Mouse (Mus musculus): Measurements from ENCODE around the gene Umad1.

GRCm38 (mm10) chr6:8333380-8333779 is 74.3 kb downstream of the Umad1 start:
- TF ChIP-seq POLR2A (IDR thresholded peaks at IDR 0.05; ENCODE audit: low read depth, low read length), result no peak
- no peak for TF ChIP-seq CTCF (conservative IDR thresholded peaks at IDR 0.05; ENCODE audit: insufficient read depth, insufficient read length, low read depth, low read length)

Measured in kidney, adult 2 months (tissue).